ENCODE assay signal across 27 mouse cellular contexts in genomic region chr13:46949741-46950140, GRCm38 (mm10). TPM values are rescaled to one million over a fixed set of nuclear protein-coding genes. Genes with fewer than 3 reads are reported as not detected.
A peak's percentile ranks its signal among the peaks of the same experiment; 100 is the strongest.
DNase-seq lines count a peak whose midpoint lies in the region; ATAC-seq and TF ChIP-seq lines count a peak whose summit lies in the region.
"Had no signal": no experiment of that assay in that cellular context is flagged by ENCODE, and none has a peak within 500 bp of the region (broad histone marks: within the 10 kb centered on the region; RNA-seq: fewer than 3 reads in every experiment).

No protein-coding gene starts in this region.

- H3K36me3 ChIP-seq in liver, embryonic 15.5 days (replicated peaks) = no peaks in the 10 kb centered on the region
- no peaks in the 10 kb centered on the region for H3K36me3 ChIP-seq in intestine, postnatal 0 days (ENCODE audit: control insufficient read depth, insufficient read depth)
- no peaks in the 10 kb centered on the region for H3K36me3 ChIP-seq in small intestine, adult 2 months (ENCODE audit: control insufficient read depth, insufficient read depth, low read length)
- H3K36me3 ChIP-seq: embryonic facial prominence, embryonic 10.5 days; embryonic facial prominence, embryonic 13.5 days; heart, embryonic 10.5 days; heart, embryonic 13.5 days; hindbrain, embryonic 15.5 days had no signal

- intact Hi-C loops in left cerebral cortex, postnatal 10 days (cut with DNase I) = no loop called here

- no peak overlapping the region for H3K4me2 ChIP-seq in liver, embryonic 15.5 days
- no peak overlapping the region for H3K4me2 ChIP-seq in intestine, postnatal 0 days (replicated peaks; ENCODE audit: low read depth)
- H3K4me2 ChIP-seq: embryonic facial prominence, embryonic 13.5 days; forebrain, embryonic 13.5 days; heart, embryonic 13.5 days; hindbrain, embryonic 15.5 days had no signal

- no peak for TF ChIP-seq POLR2A in small intestine, adult 2 months (IDR thresholded peaks at IDR 0.05; ENCODE audit: low read depth, low read length)

- 0 out of 2 replicates have a peak, but pooled peaks have one; percentile 37 for ATAC-seq in liver, embryonic 15.5 days (ENCODE audit: insufficient read depth)
- peak; percentile 88 for ATAC-seq in intestine, postnatal 0 days
- ATAC-seq: CD4-positive, CD25-positive, alpha-beta regulatory T cell, adult 4 months; forebrain, embryonic 13.5 days; forebrain, embryonic 16.5 days had no signal

- H3K4me1 ChIP-seq in liver, embryonic 15.5 days (replicated peaks) = peaks cover 7% of the 10 kb centered on the region; the same call in 1 of the 2 replicates
- H3K4me1 ChIP-seq in intestine, postnatal 0 days (replicated peaks; ENCODE audit: control insufficient read depth, insufficient read depth, low read length) = 0 out of 2 replicates have a peak, but pooled peaks cover 4% of the 10 kb centered on the region
- H3K4me1 ChIP-seq in small intestine, adult 2 months (ENCODE audit: control insufficient read depth, insufficient read depth, insufficient read length, low read length) = peaks cover 13% of the 10 kb centered on the region
- H3K4me1 ChIP-seq: hindbrain, embryonic 15.5 days had no signal

- H3K9me3 ChIP-seq in liver, embryonic 15.5 days (replicated peaks) = no peaks in the 10 kb centered on the region
- no peaks in the 10 kb centered on the region for H3K9me3 ChIP-seq in intestine, postnatal 0 days (ENCODE audit: control insufficient read depth)
- H3K9me3 ChIP-seq: embryonic facial prominence, embryonic 10.5 days; forebrain, embryonic 13.5 days; heart, embryonic 10.5 days; hindbrain, embryonic 15.5 days had no signal

- H3K27ac ChIP-seq in liver, embryonic 15.5 days (replicated peaks) = no peak overlapping the region
- H3K27ac ChIP-seq in intestine, postnatal 0 days (ENCODE audit: low read depth, low read length) = no peak overlapping the region
- peak overlapping the region; percentile 92 for H3K27ac ChIP-seq in small intestine, adult 2 months (ENCODE audit: insufficient read depth, low read depth, low read length)
- H3K27ac ChIP-seq: embryonic facial prominence, embryonic 10.5 days; embryonic facial prominence, embryonic 13.5 days; forebrain, embryonic 13.5 days; heart, adult 2 months; heart, embryonic 10.5 days; heart, embryonic 13.5 days; hindbrain, embryonic 15.5 days had no signal

- WGBS in liver, embryonic 15.5 days (ENCODE audit: insufficient replicate concordance) = 21% methylated on average over 2 of the region's 2 CpGs
- 45% methylated on average over 2 of the region's 2 CpGs for WGBS in intestine, postnatal 0 days
- 36% methylated on average over 2 of the region's 2 CpGs for WGBS in small intestine, adult 2 months

- no peak overlapping the region for H3K4me3 ChIP-seq in liver, embryonic 15.5 days (replicated peaks)
- no peak overlapping the region for H3K4me3 ChIP-seq in intestine, postnatal 0 days (ENCODE audit: low read depth, low read length)
- no peak overlapping the region for H3K4me3 ChIP-seq in small intestine, adult 2 months (ENCODE audit: low read depth, low read length)
- H3K4me3 ChIP-seq: embryonic facial prominence, embryonic 10.5 days; embryonic facial prominence, embryonic 13.5 days; erythroblast, embryonic 14.5 days; forebrain, embryonic 13.5 days; heart, adult 2 months; heart, embryonic 10.5 days; heart, embryonic 13.5 days; hindbrain, embryonic 15.5 days had no signal

- no peak for TF ChIP-seq CTCF in intestine, postnatal 0 days (IDR thresholded peaks at IDR 0.05; ENCODE audit: low read depth)
- TF ChIP-seq CTCF in small intestine, adult 2 months (IDR thresholded peaks at IDR 0.05; ENCODE audit: extremely low read depth, insufficient read length, insufficient replicate concordance, low read depth, low read length) = no peak

- no peak overlapping the region for H3K9ac ChIP-seq in liver, embryonic 15.5 days
- H3K9ac ChIP-seq in intestine, postnatal 0 days (ENCODE audit: low read depth, low read length) = no peak overlapping the region
- H3K9ac ChIP-seq: embryonic facial prominence, embryonic 13.5 days; forebrain, embryonic 13.5 days; heart, embryonic 13.5 days; hindbrain, embryonic 15.5 days had no signal

- no peaks in the 10 kb centered on the region; the same call in 1 of the 2 replicates for H3K27me3 ChIP-seq in liver, embryonic 15.5 days
- no peaks in the 10 kb centered on the region for H3K27me3 ChIP-seq in intestine, postnatal 0 days (replicated peaks; ENCODE audit: control insufficient read depth, insufficient read depth, low read length)
- H3K27me3 ChIP-seq in small intestine, adult 2 months (ENCODE audit: control insufficient read depth, insufficient read depth, low read length) = no peaks in the 10 kb centered on the region
- H3K27me3 ChIP-seq: embryonic facial prominence, embryonic 13.5 days; forebrain, embryonic 13.5 days; heart, embryonic 13.5 days; hindbrain, embryonic 15.5 days had no signal

- no peak for DNase-seq in liver
- no peak for DNase-seq in left cerebral cortex, postnatal 10 days (ENCODE audit: extremely low spot score in 1 of 2, low spot score in 2 of 2)
- no peak for DNase-seq in left cerebral cortex, adult 9 months (ENCODE audit: low spot score in 2 of 2)
- DNase-seq: adrenal gland, adult 2 months; adrenal gland, postnatal 14 days; cerebellum, adult 11 months; cerebellum, adult 2 months; cerebellum, adult 9-11 months; cerebellum, postnatal 25 days; embryo, embryonic 11 days; gastrocnemius, postnatal 10 days; gastrocnemius, postnatal 36 days; heart, adult 2 months; heart, postnatal 14 days; heart, postnatal 4 days had no signal

RNA-seq across cellular contexts. Expression of gene Kif13a, which starts 20.1 kb away (rescaled TPM):
- 4.1 and 5.3 TPM in 2 replicates for polyA plus RNA-seq in liver, embryonic 15.5 days (2015; fragmentation: Nextera tagmentation; extraction: Ambion mirVana)
- polyA plus RNA-seq in intestine, postnatal 0 days (2015; fragmentation: Nextera tagmentation; extraction: Ambion mirVana) = 11.3 and 12.3 TPM in 2 replicates
- polyA plus RNA-seq in small intestine, adult 2 months (2012; rRNA removed) = 15.7 and 33.5 TPM in 2 replicates
- total RNA-seq in left cerebral cortex, postnatal 10 days (2021) = 10 to 100 TPM; 29.3 to 33.4 TPM
